Mouse (Mus musculus): ENCODE results near the gene Ankrd9.

DNA sequence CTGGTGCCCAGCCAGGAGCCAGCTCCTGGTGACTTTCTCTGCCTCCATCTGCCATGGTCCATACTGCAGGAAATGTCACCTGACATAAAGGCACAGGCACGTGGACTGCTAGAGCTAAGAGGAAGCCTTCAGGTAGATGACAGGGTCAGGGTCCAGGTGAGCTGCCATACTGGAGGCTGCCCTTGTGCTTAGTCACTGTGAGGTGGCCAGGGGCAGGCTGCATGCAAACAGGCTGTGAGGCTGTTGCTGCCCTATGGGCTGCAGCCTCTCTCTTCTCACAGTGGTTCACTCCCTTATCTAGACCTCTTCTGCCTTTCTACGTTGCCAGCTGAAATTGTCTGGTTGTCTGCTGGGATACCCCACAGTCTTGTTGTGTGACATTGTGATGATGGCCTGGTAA, 11.7 kb downstream of the Ankrd9 start:
- TF ChIP-seq TAL1 (conservative IDR thresholded peaks at IDR 0.05; ENCODE audit: low read depth, low read length): no peak
- TF ChIP-seq CTCF (IDR thresholded peaks at IDR 0.05; ENCODE audit: low read depth, low read length): no peak
- TF ChIP-seq GATA1 (IDR thresholded peaks at IDR 0.05; ENCODE audit: borderline replicate concordance, low read length): no peak
